Mouse (Mus musculus) limb, embryonic 10.5 days (tissue): Measurements from ENCODE around the gene Xylt1. TPM values are rescaled to one million over a fixed set of nuclear protein-coding genes. Genes with fewer than 3 reads are reported as not detected.

Experiments used
- DNase-seq: peaks from one replicate; pipeline ENCODE4 v3.0.0-alpha.2; 2017; ENCODE audit warnings: low spot score
- H3K27ac ChIP-seq: fragments of 300-500 bp; sonication (generic); 2 replicates; pipeline ENCODE4 v1.5.1; 2016; ENCODE audit warnings: mild to moderate bottlenecking
- H3K27me3 ChIP-seq: fragments of 300-500 bp; sonication (generic); 2 replicates; pipeline ENCODE4 v1.6.1; 2016; ENCODE audit warnings: low read depth, mild to moderate bottlenecking; ENCODE audit not compliant: poor library complexity, severe bottlenecking
- H3K36me3 ChIP-seq: fragments of 300-500 bp; sonication (generic); 2 replicates; pipeline ENCODE4 v1.6.1; 2016; ENCODE audit warnings: mild to moderate bottlenecking, moderate library complexity
- H3K4me1 ChIP-seq: fragments of 300-500 bp; sonication (generic); 2 replicates; pipeline ENCODE4 v1.6.1; 2016
- H3K4me3 ChIP-seq: fragments of 300-500 bp; sonication (generic); 2 replicates; pipeline ENCODE4 v1.5.1; 2016; ENCODE audit warnings: mild to moderate bottlenecking, moderate library complexity
- H3K9me3 ChIP-seq: fragments of 300-500 bp; sonication (generic); replicated peaks from 2 replicates; pipeline ENCODE4 v1.6.1; 2016; ENCODE audit warnings: mild to moderate bottlenecking
- WGBS: fragments of 180-500 bp; shearing (Covaris S2); methylation state at CpG from one replicate; pipeline ENCODE4 v1.1.7; 2016; 5-methylcytosine and 5-hydroxymethylcytosine counted together
- polyA plus RNA-seq: library from polyadenylated mRNA; unstranded; fragments of >200 nt; fragmentation: Nextera tagmentation; extraction: Ambion mirVana; gene quantifications from 2 replicates; pipeline ENCODE4 v1.2.1, GENCODE M21; 2016

The Xylt1 gene
- polyA plus RNA-seq, 1 experiment from 2014 or later = 0.91 TPM

GRCm38 (mm10) chr7:117501355-117502181 is 120.8 kb downstream of the Xylt1 start:
- DNase-seq = no peak
- H3K4me1 ChIP-seq = peaks cover 9% of the 10 kb centered on the region

DNA sequence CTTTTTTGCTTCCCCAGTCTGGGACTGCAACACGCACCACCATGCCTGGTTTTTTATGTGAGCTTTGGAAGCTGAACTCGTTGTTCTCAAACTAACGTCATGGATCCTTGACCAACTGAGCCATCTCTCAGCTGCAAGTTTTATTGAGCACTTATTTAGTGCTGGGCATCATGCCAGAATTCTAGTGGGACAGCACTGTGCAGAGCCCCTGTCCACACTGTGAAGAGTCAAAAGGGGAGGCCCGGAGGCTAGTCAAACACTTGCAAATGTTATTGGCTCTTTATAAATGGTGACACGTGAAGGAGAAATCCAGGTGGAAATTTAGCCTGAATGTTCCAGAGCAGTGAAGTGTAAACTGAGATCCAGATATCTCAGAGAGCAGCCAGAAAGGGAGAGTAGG is 121.6 kb downstream of the Xylt1 start:
- Histone ChIP-seq H3K4me3 (no peak overlapping the region), H3K36me3 (0 out of 2 replicates have a peak, but pooled peaks cover 3% of the 10 kb centered on the region), H3K4me1 (peaks cover 9% of the 10 kb centered on the region), H3K9me3 (no peaks in the 10 kb centered on the region), H3K27me3 (no peaks in the 10 kb centered on the region), H3K27ac (no peak overlapping the region)
- WGBS = 93% methylated on average over 5 of the region's 5 CpGs
- no peak for DNase-seq

More at GRCm38 (mm10) chr7:117501355-117502181, 120.8 kb downstream of the Xylt1 start:
- Histone ChIP-seq H3K36me3 (0 out of 2 replicates have a peak, but pooled peaks cover 3% of the 10 kb centered on the region), H3K9me3 (no peaks in the 10 kb centered on the region), H3K27me3 (no peaks in the 10 kb centered on the region), H3K4me3 (no peak overlapping the region), H3K27ac (no peak overlapping the region)
- WGBS = 91% methylated on average over 15 of the region's 15 CpGs

DNA sequence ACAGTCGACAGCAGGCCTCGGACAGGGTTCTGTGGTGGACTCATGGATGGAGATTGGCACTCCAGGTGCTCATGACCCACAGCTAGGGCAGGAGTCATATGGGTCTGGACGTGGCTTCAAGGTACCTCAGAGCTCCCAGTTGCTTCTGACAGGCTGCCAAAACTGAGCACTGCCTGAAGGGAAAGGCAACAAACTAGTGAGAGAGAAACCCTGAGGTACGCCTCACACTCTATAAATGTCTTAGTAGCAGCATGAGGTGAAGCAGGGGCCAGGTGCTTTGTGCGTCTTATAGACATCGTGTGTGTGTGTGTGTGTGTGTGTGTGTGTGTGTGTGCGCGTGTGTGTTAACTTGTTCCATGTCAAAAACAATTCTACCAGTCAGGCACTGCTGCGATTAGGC is 122.9 kb downstream of the Xylt1 start:
- no peak for DNase-seq
- WGBS = 90% methylated on average over 9 of the region's 9 CpGs
- Histone ChIP-seq H3K36me3 (0 out of 2 replicates have a peak, but pooled peaks cover 3% of the 10 kb centered on the region), H3K4me3 (no peak overlapping the region), H3K27me3 (no peaks in the 10 kb centered on the region), H3K9me3 (no peaks in the 10 kb centered on the region), H3K27ac (no peak overlapping the region), H3K4me1 (peaks cover 9% of the 10 kb centered on the region)

DNA sequence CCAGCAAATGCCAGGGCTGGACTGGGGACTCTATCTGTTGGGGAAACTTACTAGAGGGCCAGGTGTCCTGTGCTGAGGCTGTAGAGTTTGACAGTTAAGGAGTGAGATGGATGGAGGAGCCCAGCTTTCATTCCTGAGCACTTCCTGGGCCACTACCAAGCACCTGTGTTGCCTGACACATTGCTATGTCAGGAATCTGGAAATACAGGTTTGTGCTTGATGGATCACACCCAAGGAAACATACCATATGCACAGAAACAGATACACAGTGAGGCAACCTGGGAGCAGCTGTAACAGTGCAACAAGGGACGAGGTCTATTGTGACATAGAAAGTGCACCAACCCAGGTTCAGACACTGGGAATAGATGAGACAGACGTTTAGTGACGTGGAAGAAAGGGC is 125.0 kb downstream of the Xylt1 start:
- Histone ChIP-seq H3K9me3 (no peaks in the 10 kb centered on the region), H3K27me3 (no peaks in the 10 kb centered on the region), H3K4me3 (no peak overlapping the region), H3K27ac (no peak overlapping the region; the same call in 1 of the 2 replicates), H3K4me1 (peaks cover 9% of the 10 kb centered on the region), H3K36me3 (0 out of 2 replicates have a peak, but pooled peaks cover 3% of the 10 kb centered on the region)
- WGBS = 85% methylated on average over 3 of the region's 3 CpGs
- DNase-seq = no peak

- H3K27ac ChIP-seq = no peak overlapping the region
- no peak for DNase-seq
- no peaks in the 10 kb centered on the region for H3K27me3 ChIP-seq
- no peaks in the 10 kb centered on the region for H3K9me3 ChIP-seq
- 95% methylated on average over 10 of the region's 10 CpGs for WGBS
- H3K4me1 ChIP-seq = peaks cover 9% of the 10 kb centered on the region
- no peaks in the 10 kb centered on the region for H3K36me3 ChIP-seq
- H3K4me3 ChIP-seq = no peak overlapping the region
Measured at GRCm38 (mm10) chr7:117507351-117507750, 126.6 kb downstream of the Xylt1 start.

GRCm38 (mm10) chr7:117508090-117508489 is 127.3 kb downstream of the Xylt1 start:
- Histone ChIP-seq H3K27ac (no peak overlapping the region), H3K36me3 (no peaks in the 10 kb centered on the region), H3K9me3 (no peaks in the 10 kb centered on the region), H3K4me3 (no peak overlapping the region), H3K27me3 (no peaks in the 10 kb centered on the region), H3K4me1 (peaks cover 9% of the 10 kb centered on the region)
- no peak for DNase-seq
- 75% methylated on average over 8 of the region's 8 CpGs for WGBS

- DNase-seq = no peak
- Histone ChIP-seq H3K4me3 (no peak overlapping the region), H3K36me3 (no peaks in the 10 kb centered on the region), H3K27me3 (no peaks in the 10 kb centered on the region), H3K4me1 (peaks cover 6% of the 10 kb centered on the region), H3K27ac (no peak overlapping the region; the same call in 1 of the 2 replicates), H3K9me3 (no peaks in the 10 kb centered on the region)
- 86% methylated on average over 2 of the region's 2 CpGs for WGBS
Measured at GRCm38 (mm10) chr7:117510113-117510512, 129.3 kb downstream of the Xylt1 start.

DNA sequence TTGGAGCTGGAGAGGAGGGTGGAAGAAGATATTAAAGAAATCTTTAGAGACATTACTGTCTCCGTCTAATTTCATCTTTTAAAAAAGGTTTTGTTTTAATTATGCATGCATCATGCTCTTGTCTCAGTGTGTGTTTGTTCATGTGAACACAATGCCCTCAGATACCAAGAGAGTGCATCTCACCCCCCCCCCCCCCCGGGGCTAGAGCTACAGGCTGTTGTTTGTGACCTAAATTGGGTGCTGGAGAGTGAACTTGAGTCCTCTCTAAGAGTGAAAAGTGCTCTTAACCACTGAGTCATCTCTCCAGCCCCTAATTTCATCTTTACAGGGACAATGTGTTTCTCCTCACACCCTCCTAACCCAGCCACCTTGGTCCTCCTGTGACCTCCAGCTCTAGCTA is 131.5 kb downstream of the Xylt1 start:
- Histone ChIP-seq H3K9me3 (no peaks in the 10 kb centered on the region), H3K4me1 (no peaks in the 10 kb centered on the region), H3K27me3 (no peaks in the 10 kb centered on the region), H3K36me3 (no peaks in the 10 kb centered on the region), H3K27ac (no peak overlapping the region), H3K4me3 (no peak overlapping the region)
- WGBS = 80% methylated on average over 2 of the region's 2 CpGs
- DNase-seq = no peak

GRCm38 (mm10) chr7:117515794-117516193 is 135.0 kb downstream of the Xylt1 start:
- Histone ChIP-seq H3K27ac (no peak overlapping the region), H3K4me1 (no peaks in the 10 kb centered on the region), H3K27me3 (no peaks in the 10 kb centered on the region), H3K4me3 (no peak overlapping the region), H3K36me3 (no peaks in the 10 kb centered on the region), H3K9me3 (no peaks in the 10 kb centered on the region)
- DNase-seq = no peak
- WGBS = 69% methylated on average over 1 of the region's 1 CpGs

DNA sequence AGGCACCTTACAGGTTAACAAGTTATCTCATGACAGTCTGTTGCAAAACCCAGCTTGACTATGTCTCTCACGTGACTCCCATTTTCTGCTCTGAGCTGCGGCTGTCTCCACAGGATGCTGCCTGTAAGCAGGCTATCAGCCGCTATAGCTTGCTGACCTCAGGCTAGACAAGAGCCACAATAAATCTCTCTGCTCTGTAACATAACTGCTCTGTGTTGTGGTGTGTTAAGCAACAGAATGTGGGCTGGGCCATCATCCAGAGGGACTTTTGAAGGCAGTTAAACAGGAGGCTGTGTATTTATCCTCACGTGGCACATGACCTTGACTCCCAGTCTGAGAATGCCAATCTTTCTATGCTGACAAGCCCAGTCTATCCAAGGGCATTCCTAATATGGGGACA is 136.1 kb downstream of the Xylt1 start:
- no peaks in the 10 kb centered on the region for H3K27me3 ChIP-seq
- H3K4me3 ChIP-seq = no peak overlapping the region
- no peak for DNase-seq
- H3K36me3 ChIP-seq = no peaks in the 10 kb centered on the region
- no peak overlapping the region for H3K27ac ChIP-seq
- H3K9me3 ChIP-seq = no peaks in the 10 kb centered on the region
- 77% methylated on average over 4 of the region's 4 CpGs for WGBS
- H3K4me1 ChIP-seq = peaks cover 3% of the 10 kb centered on the region

GRCm38 (mm10) chr7:117521369-117521768 is 140.6 kb downstream of the Xylt1 start:
- Histone ChIP-seq H3K4me1 (peaks cover 20% of the 10 kb centered on the region), H3K27me3 (no peaks in the 10 kb centered on the region), H3K36me3 (no peaks in the 10 kb centered on the region), H3K4me3 (no peak overlapping the region), H3K27ac (no peak overlapping the region; the same call in 1 of the 2 replicates), H3K9me3 (no peaks in the 10 kb centered on the region)
- no peak for DNase-seq

DNA sequence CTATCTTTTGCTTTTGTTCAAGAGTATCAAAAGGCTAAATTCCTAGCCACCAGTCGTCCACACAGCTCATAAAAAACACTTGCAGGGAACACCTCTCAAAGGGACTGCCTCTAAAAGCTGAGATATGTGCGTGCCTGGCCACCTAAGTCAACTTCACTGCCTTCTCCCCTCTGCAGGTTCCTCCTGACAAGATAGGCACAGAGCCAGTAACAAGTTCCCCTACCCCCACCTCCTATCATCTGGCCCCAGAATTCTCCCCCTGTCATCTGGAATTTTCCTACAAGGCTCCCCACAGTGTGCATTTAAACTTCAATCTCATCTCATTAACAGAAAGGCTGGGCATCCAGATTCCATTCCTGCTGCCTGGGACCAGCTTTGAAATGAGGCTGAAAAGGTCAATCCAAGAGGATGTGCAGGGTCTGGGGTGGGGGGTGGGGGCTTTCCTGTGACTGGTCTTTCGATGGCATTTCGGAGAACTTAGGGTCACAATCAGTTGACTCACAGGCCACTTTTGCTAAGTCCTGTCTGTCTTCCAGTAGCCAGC is 141.4 kb downstream of the Xylt1 start:
- H3K27ac ChIP-seq = no peak overlapping the region; the same call in 1 of the 2 replicates
- no peak for DNase-seq
- no peaks in the 10 kb centered on the region for H3K27me3 ChIP-seq
- H3K4me3 ChIP-seq = no peak overlapping the region
- no peaks in the 10 kb centered on the region for H3K9me3 ChIP-seq
- H3K4me1 ChIP-seq = peaks cover 20% of the 10 kb centered on the region
- WGBS = 37% methylated on average over 4 of the region's 4 CpGs
- H3K36me3 ChIP-seq = no peaks in the 10 kb centered on the region

DNA sequence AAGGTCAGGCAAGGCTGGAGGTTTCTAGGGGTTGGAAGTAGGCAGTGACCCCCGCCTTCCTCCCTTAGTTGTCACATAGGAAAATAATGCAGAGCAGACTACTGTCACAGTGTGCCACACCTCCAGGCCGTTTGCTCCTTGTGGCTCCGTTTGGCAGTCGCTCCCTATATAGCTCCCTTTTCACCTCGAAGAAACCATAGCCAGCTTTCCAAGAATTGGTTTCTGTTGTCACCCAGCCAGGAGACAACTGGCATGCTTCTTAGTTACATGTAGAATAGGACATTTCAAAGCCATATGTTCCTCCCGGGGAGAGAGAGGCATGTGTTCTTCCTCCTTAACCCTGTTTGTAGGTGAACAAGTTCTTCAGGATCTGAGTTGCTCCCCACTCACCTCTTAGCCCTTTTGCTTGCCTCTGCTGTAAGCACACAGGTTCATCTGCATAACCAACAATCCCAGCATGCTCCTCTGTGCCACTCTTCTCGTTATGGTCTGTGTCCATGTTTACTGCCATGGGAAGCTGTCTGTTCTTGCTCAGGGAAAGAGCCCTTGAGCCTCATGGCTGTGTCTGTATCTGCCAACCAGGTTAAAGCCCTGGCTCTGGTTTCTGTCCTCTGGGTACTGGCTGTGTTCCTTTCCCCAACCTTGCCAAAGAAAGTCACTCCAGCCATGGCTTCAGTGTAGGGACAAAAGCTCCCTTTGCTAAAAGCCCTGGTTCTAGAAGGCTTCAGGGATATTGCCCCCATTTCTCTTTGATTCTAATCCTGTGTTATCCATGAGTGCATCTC is 143.8 kb downstream of the Xylt1 start:
- H3K9me3 ChIP-seq = no peaks in the 10 kb centered on the region
- 35% methylated on average over 7 of the region's 7 CpGs for WGBS
- no peak for DNase-seq
- H3K27ac ChIP-seq = no peak overlapping the region
- H3K36me3 ChIP-seq = no peaks in the 10 kb centered on the region
- peaks cover 22% of the 10 kb centered on the region for H3K4me1 ChIP-seq
- H3K27me3 ChIP-seq = no peaks in the 10 kb centered on the region
- no peak overlapping the region for H3K4me3 ChIP-seq
